Mouse (Mus musculus) ES-Bruce4 (cell line): ENCODE measurements around the gene Gemin5.

Experiments used
- CTCF ChIP-seq: IDR thresholded peaks from one replicate; pipeline ENCODE4 v1.8.1; 2011; ENCODE audit warnings: low read depth, low read length
- POLR2A ChIP-seq: IDR thresholded peaks from one replicate; pipeline ENCODE4 v1.8.1; 2011; ENCODE audit warnings: low read length; ENCODE audit not compliant: insufficient read depth

- TF ChIP-seq POLR2A, result no peak
- no peak for TF ChIP-seq CTCF
Measured at GRCm38 (mm10) chr11:58093021-58093528, 75.3 kb downstream of the Gemin5 start, which contains the start of gene Gm12248.
